Mouse (Mus musculus): ENCODE results near the gene Cask. TPM values are rescaled to one million over a fixed set of nuclear protein-coding genes. Genes with fewer than 3 reads are reported as not detected.

Gene Cask
- polyA plus RNA-seq, 1 experiment from 2014 or later = 64.5 TPM

- Histone ChIP-seq H3K4me3 (no peak overlapping the region), H3K4me1 (replicated peaks) (no peaks in the 10 kb centered on the region), H3K27me3 (no peaks in the 10 kb centered on the region), H3K9me3 (no peaks in the 10 kb centered on the region), H3K4me2 (no peak overlapping the region), H3K9ac (no peak overlapping the region), H3K27ac (replicated peaks) (no peak overlapping the region), H3K36me3 (no peaks in the 10 kb centered on the region)
- 15% methylated on average over 1 of the region's 1 CpGs for WGBS
- ATAC-seq (ENCODE audit: low FRiP score, low read depth) = no peak
Observed at GRCm38 (mm10) chrX:13656721-13657120, 194.4 kb downstream of the Cask start.

GRCm38 (mm10) chrX:13655906-13656305, 195.3 kb downstream of the Cask start:
- H3K4me3 ChIP-seq = no peak overlapping the region
- H3K9ac ChIP-seq = no peak overlapping the region
- H3K4me2 ChIP-seq = no peak overlapping the region
- no peaks in the 10 kb centered on the region for H3K36me3 ChIP-seq
- H3K4me1 ChIP-seq (replicated peaks) = no peaks in the 10 kb centered on the region
- no peaks in the 10 kb centered on the region for H3K9me3 ChIP-seq
- WGBS = 86% methylated on average over 6 of the region's 6 CpGs
- ATAC-seq (ENCODE audit: low FRiP score, low read depth) = no peak
- no peak overlapping the region for H3K27ac ChIP-seq (replicated peaks)
- H3K27me3 ChIP-seq = no peaks in the 10 kb centered on the region

GRCm38 (mm10) chrX:13655005-13655421, 196.2 kb downstream of the Cask start:
- no peak overlapping the region for H3K9ac ChIP-seq
- H3K27me3 ChIP-seq = no peaks in the 10 kb centered on the region
- no peaks in the 10 kb centered on the region for H3K4me1 ChIP-seq (replicated peaks)
- H3K36me3 ChIP-seq = no peaks in the 10 kb centered on the region
- WGBS = 88% methylated on average over 3 of the region's 3 CpGs
- no peak for ATAC-seq (ENCODE audit: low FRiP score, low read depth)
- no peak overlapping the region for H3K27ac ChIP-seq (replicated peaks)
- H3K4me2 ChIP-seq = no peak overlapping the region
- no peak overlapping the region for H3K4me3 ChIP-seq
- H3K9me3 ChIP-seq = no peaks in the 10 kb centered on the region

- Histone ChIP-seq H3K36me3 (no peaks in the 10 kb centered on the region), H3K4me3 (no peak overlapping the region), H3K9ac (no peak overlapping the region), H3K27me3 (no peaks in the 10 kb centered on the region), H3K4me1 (replicated peaks) (no peaks in the 10 kb centered on the region), H3K4me2 (no peak overlapping the region), H3K9me3 (no peaks in the 10 kb centered on the region), H3K27ac (replicated peaks) (no peak overlapping the region)
- no peak for ATAC-seq (ENCODE audit: low FRiP score, low read depth)
- WGBS = 88% methylated on average over 1 of the region's 1 CpGs
Observed at GRCm38 (mm10) chrX:13652291-13652690, 198.9 kb downstream of the Cask start.

GRCm38 (mm10) chrX:13651889-13652288, 199.3 kb downstream of the Cask start:
- H3K27ac ChIP-seq (replicated peaks) = no peak overlapping the region
- H3K27me3 ChIP-seq = no peaks in the 10 kb centered on the region
- WGBS = 86% methylated on average over 2 of the region's 2 CpGs
- no peak overlapping the region for H3K4me2 ChIP-seq
- H3K4me3 ChIP-seq = no peak overlapping the region
- ATAC-seq (ENCODE audit: low FRiP score, low read depth) = no peak
- no peaks in the 10 kb centered on the region for H3K36me3 ChIP-seq
- H3K9me3 ChIP-seq = no peaks in the 10 kb centered on the region
- no peaks in the 10 kb centered on the region for H3K4me1 ChIP-seq (replicated peaks)
- no peak overlapping the region for H3K9ac ChIP-seq

GRCm38 (mm10) chrX:13638894-13639293, 212.3 kb downstream of the Cask start:
- Histone ChIP-seq H3K36me3 (no peaks in the 10 kb centered on the region), H3K4me1 (replicated peaks) (no peaks in the 10 kb centered on the region), H3K4me3 (no peak overlapping the region), H3K9me3 (no peaks in the 10 kb centered on the region), H3K9ac (no peak overlapping the region), H3K27me3 (no peaks in the 10 kb centered on the region), H3K4me2 (no peak overlapping the region), H3K27ac (replicated peaks) (no peak overlapping the region)
- WGBS = 54% methylated on average over 2 of the region's 2 CpGs
- ATAC-seq (ENCODE audit: low FRiP score, low read depth) = no peak

- H3K27me3 ChIP-seq = no peaks in the 10 kb centered on the region
- H3K27ac ChIP-seq (replicated peaks) = no peak overlapping the region
- H3K9ac ChIP-seq = no peak overlapping the region
- no peak overlapping the region for H3K4me2 ChIP-seq
- H3K4me3 ChIP-seq = no peak overlapping the region
- WGBS = 96% methylated on average over 1 of the region's 1 CpGs
- no peaks in the 10 kb centered on the region for H3K4me1 ChIP-seq (replicated peaks)
- no peaks in the 10 kb centered on the region for H3K9me3 ChIP-seq
- no peaks in the 10 kb centered on the region for H3K36me3 ChIP-seq
- ATAC-seq (ENCODE audit: low FRiP score, low read depth) = no peak
Observed at GRCm38 (mm10) chrX:13636398-13636797, 214.8 kb downstream of the Cask start.

- no peak within 1 kb of the TSS for H3K27ac ChIP-seq (replicated peaks)
- H3K27me3 ChIP-seq = no peaks in the 10 kb centered on the region
- no peaks in the 10 kb centered on the region for H3K4me1 ChIP-seq (replicated peaks)
- H3K36me3 ChIP-seq = no peaks in the 10 kb centered on the region
- H3K4me3 ChIP-seq = no peak within 1 kb of the TSS
- H3K9ac ChIP-seq = no peak within 1 kb of the TSS
- no peak within 1 kb of the TSS for H3K4me2 ChIP-seq
- H3K9me3 ChIP-seq = no peaks in the 10 kb centered on the region
- ATAC-seq (ENCODE audit: low FRiP score, low read depth) = no peak
- WGBS = 76% methylated on average over 5 of the region's 5 CpGs
Observed at GRCm38 (mm10) chrX:13631599-13632283, 219.4 kb downstream of the Cask start, which contains the start of gene Gpr34. TSS of gene Gpr34 (plus strand) at chrX:13632089.

- Histone ChIP-seq H3K4me1 (replicated peaks) (no peaks in the 10 kb centered on the region), H3K9ac (no peak overlapping the region)
- 78% methylated on average over 5 of the region's 5 CpGs for WGBS
Observed at GRCm38 (mm10) chrX:13622654-13623053, 228.5 kb downstream of the Cask start.

GRCm38 (mm10) chrX:13621473-13621872, 229.7 kb downstream of the Cask start:
- no peak overlapping the region for H3K4me3 ChIP-seq
- H3K9me3 ChIP-seq = no peaks in the 10 kb centered on the region
- H3K9ac ChIP-seq = no peak overlapping the region
- H3K4me1 ChIP-seq (replicated peaks) = no peaks in the 10 kb centered on the region
- no peaks in the 10 kb centered on the region for H3K27me3 ChIP-seq
- ATAC-seq (ENCODE audit: low FRiP score, low read depth) = no peak
- H3K36me3 ChIP-seq = no peaks in the 10 kb centered on the region
- WGBS = 89% methylated on average over 4 of the region's 4 CpGs
- H3K27ac ChIP-seq (replicated peaks) = no peak overlapping the region
- no peak overlapping the region for H3K4me2 ChIP-seq

More at GRCm38 (mm10) chrX:13622654-13623053, 228.5 kb downstream of the Cask start:
- H3K4me3 ChIP-seq = no peak overlapping the region
- no peak overlapping the region for H3K27ac ChIP-seq (replicated peaks)
- no peak overlapping the region for H3K4me2 ChIP-seq
- no peaks in the 10 kb centered on the region for H3K27me3 ChIP-seq
- ATAC-seq (ENCODE audit: low FRiP score, low read depth) = no peak
- H3K36me3 ChIP-seq = no peaks in the 10 kb centered on the region
- H3K9me3 ChIP-seq = no peaks in the 10 kb centered on the region

- ATAC-seq (ENCODE audit: low FRiP score, low read depth) = no peak
- H3K9me3 ChIP-seq = no peaks in the 10 kb centered on the region
- no peak overlapping the region for H3K4me2 ChIP-seq
- no peak overlapping the region for H3K9ac ChIP-seq
- WGBS = 70% methylated on average over 4 of the region's 4 CpGs
- H3K36me3 ChIP-seq = 0 out of 2 replicates have a peak, but pooled peaks cover 3% of the 10 kb centered on the region
- no peaks in the 10 kb centered on the region for H3K4me1 ChIP-seq (replicated peaks)
- H3K27ac ChIP-seq (replicated peaks) = no peak overlapping the region
- H3K27me3 ChIP-seq = no peaks in the 10 kb centered on the region
- H3K4me3 ChIP-seq = no peak overlapping the region
Observed at GRCm38 (mm10) chrX:13618476-13618875, 232.7 kb downstream of the Cask start.

- 89% methylated on average over 1 of the region's 1 CpGs for WGBS
- no peak overlapping the region for H3K27ac ChIP-seq (replicated peaks)
- H3K27me3 ChIP-seq = no peaks in the 10 kb centered on the region
- H3K9ac ChIP-seq = no peak overlapping the region
- H3K4me1 ChIP-seq (replicated peaks) = no peaks in the 10 kb centered on the region
- no peak overlapping the region for H3K4me2 ChIP-seq
- no peak for ATAC-seq (ENCODE audit: low FRiP score, low read depth)
- no peak overlapping the region for H3K4me3 ChIP-seq
- no peaks in the 10 kb centered on the region for H3K9me3 ChIP-seq
- H3K36me3 ChIP-seq = 0 out of 2 replicates have a peak, but pooled peaks cover 3% of the 10 kb centered on the region
Observed at GRCm38 (mm10) chrX:13617294-13617693, 233.9 kb downstream of the Cask start.

- WGBS = 65% methylated on average over 1 of the region's 1 CpGs
- no peaks in the 10 kb centered on the region for H3K27me3 ChIP-seq
- no peaks in the 10 kb centered on the region for H3K4me1 ChIP-seq (replicated peaks)
- H3K9me3 ChIP-seq = no peaks in the 10 kb centered on the region
- no peak overlapping the region for H3K4me2 ChIP-seq
- ATAC-seq (ENCODE audit: low FRiP score, low read depth) = no peak
- H3K9ac ChIP-seq = no peak overlapping the region
- 0 out of 2 replicates have a peak, but pooled peaks cover 3% of the 10 kb centered on the region for H3K36me3 ChIP-seq
- no peak overlapping the region for H3K27ac ChIP-seq (replicated peaks)
- no peak overlapping the region for H3K4me3 ChIP-seq
Observed at GRCm38 (mm10) chrX:13616726-13617125, 234.4 kb downstream of the Cask start.

All from hindbrain, embryonic 15.5 days (tissue).